Mouse (Mus musculus): ENCODE results near the gene Pcnx.
"Not testable (repeated sequence)": the region's sequence is repeated elsewhere in the genome, so short reads cannot be mapped to it uniquely, and the experiment has no call there.

The Pcnx gene

DNA sequence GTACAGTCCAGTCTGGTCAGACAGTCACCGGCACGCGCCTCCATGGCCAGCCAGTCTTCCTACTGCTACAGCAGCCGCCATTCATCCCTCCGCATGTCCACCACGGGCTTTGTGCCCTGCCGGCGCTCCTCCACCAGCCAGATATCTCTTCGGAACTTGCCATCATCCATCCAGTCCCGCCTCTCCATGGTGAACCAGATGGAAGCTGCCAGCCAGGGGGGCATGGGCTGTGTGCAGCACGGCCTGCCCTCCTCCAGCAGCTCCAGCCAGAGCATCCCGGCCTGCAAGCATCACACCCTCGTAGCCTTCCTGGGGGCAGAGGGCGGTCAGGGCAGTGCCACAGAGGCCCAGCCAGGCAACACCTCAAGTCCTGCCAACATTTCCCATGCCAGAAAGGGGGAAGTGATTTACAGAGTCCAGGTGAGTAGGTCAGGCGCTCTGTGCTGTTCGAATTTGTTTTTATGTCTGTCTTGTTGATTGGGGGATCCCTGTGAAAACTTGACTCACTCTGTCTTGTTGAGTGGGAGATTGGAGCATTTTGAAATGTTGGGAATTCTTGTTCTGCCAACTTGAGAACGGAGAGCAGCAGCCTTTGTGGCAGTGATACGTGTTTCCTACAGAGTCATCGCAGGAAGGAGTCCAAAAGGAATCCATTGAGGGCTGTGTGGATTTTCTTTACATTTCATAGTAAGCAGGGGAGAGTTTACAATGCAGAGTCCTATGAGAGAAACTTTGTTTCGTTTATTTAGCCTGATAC lies 135.3 kb downstream of the Pcnx start:
- Histone ChIP-seq H3K4me1 (replicated peaks; ENCODE audit: low read depth, low read length) (peaks cover 44% of the 10 kb centered on the region), H3K4me3 (replicated peaks; ENCODE audit: low read length) (peak overlapping the region; percentile 43), H3K36me3 (ENCODE audit: insufficient read depth, low read length) (peaks cover 41% of the 10 kb centered on the region), H3K27me3 (ENCODE audit: insufficient read depth, low read length) (peaks cover 61% of the 10 kb centered on the region), H3K9me3 (ENCODE audit: low read length) (no peaks in the 10 kb centered on the region)
- TF ChIP-seq CTCF (conservative IDR thresholded peaks at IDR 0.05; ENCODE audit: low read length): no peak
- TF ChIP-seq POU5F1 (IDR thresholded peaks at IDR 0.05; ENCODE audit: borderline replicate concordance, low read length): no peak
- TF ChIP-seq NANOG (IDR thresholded peaks at IDR 0.05; ENCODE audit: borderline replicate concordance, low read length): no peak

DNA sequence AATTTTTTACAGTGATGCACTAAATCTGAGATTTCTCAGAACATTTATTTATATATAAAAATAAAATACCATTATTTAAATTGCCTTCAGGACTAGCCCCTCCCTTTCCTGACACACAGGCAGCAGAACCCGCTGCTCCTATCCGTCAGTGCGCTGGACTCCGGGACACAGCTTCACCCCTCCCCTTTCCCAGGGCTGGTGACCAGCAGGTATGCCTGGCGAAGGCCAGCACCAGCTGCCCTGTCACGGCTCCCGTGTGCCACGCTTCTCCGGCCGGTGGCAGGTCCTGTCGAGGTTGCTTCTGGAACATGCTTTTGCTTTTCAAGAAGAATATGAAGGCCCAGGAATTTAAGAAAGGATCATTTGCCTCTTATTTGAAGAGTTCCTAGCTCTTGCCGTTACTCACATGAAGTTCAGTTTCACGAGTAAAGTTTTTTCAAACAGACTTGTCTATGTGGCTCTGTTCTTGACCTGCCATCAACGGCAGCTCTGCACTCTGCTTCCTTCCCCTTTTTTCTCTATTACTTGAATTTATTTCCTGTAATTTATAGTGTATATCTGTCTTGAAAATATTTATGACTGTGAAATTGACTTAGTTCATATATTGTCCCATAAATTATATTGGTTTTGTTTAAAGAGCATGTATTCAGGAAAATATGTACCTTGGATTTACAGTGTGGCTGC lies 137.0 kb downstream of the Pcnx start:
- Histone ChIP-seq H3K4me3 (replicated peaks; ENCODE audit: low read length) (no peak overlapping the region), H3K27me3 (ENCODE audit: insufficient read depth, low read length) (peaks cover 71% of the 10 kb centered on the region), H3K9me3 (ENCODE audit: low read length) (no peaks in the 10 kb centered on the region), H3K36me3 (ENCODE audit: insufficient read depth, low read length) (peaks cover 27% of the 10 kb centered on the region), H3K4me1 (replicated peaks; ENCODE audit: low read depth, low read length) (peaks cover 44% of the 10 kb centered on the region)
- no peak for TF ChIP-seq CTCF (conservative IDR thresholded peaks at IDR 0.05; ENCODE audit: low read length)
- TF ChIP-seq POU5F1 (IDR thresholded peaks at IDR 0.05; ENCODE audit: borderline replicate concordance, low read length): no peak
- no peak for TF ChIP-seq NANOG (IDR thresholded peaks at IDR 0.05; ENCODE audit: borderline replicate concordance, low read length)

DNA sequence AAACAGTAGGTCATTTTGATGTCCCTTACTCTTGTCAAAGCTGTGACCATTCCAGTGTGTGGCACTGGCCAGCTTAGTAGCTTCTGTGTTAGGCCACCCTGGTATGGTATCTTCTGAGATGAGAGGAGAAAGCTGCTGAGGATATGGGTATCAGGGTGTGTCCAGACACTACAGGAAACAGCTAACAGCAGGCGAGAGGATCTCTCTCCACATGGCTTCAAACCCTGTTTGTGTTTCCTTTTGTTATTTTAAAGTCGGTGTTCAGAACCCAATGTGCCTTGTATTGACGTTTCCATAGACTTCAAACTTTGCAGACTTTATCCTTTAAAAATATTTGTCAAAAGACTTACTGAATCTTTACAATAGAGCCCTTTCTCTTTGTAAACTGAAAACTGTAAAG lies 137.7 kb downstream of the Pcnx start:
- Histone ChIP-seq H3K36me3 (ENCODE audit: insufficient read depth, low read length) (peaks cover 20% of the 10 kb centered on the region), H3K4me3 (replicated peaks; ENCODE audit: low read length) (no peak overlapping the region), H3K4me1 (replicated peaks; ENCODE audit: low read depth, low read length) (peaks cover 44% of the 10 kb centered on the region), H3K9me3 (ENCODE audit: low read length) (no peaks in the 10 kb centered on the region), H3K27me3 (ENCODE audit: insufficient read depth, low read length) (peaks cover 69% of the 10 kb centered on the region)
- peak; percentile 99 for TF ChIP-seq NANOG (IDR thresholded peaks at IDR 0.05; ENCODE audit: borderline replicate concordance, low read length)
- TF ChIP-seq POU5F1 (IDR thresholded peaks at IDR 0.05; ENCODE audit: borderline replicate concordance, low read length): no peak

DNA sequence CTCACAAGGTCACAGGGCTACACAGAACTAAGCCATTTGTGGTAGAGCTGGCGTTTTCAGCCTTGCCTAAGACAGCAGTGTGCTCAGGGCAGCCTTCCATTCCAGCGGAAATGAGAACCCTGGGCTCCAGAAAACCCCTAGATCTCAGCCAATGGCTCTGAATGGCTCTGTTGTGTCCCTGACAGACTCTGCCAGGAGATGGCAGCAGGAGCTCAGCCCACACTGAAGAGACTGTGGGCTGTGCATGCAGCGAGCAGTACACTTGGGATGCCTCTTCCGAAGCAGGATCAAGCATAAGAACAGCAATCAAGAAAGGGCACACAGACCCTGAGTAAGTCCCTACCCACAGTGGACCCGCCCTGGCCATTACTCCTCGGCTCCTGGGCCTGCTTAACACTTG lies 142.9 kb downstream of the Pcnx start:
- H3K27me3 ChIP-seq (ENCODE audit: insufficient read depth, low read length): peaks cover 33% of the 10 kb centered on the region
- H3K4me1 ChIP-seq (replicated peaks; ENCODE audit: low read depth, low read length); H3K4me3 ChIP-seq (replicated peaks; ENCODE audit: low read length); H3K9me3 ChIP-seq (ENCODE audit: low read length); H3K36me3 ChIP-seq (ENCODE audit: insufficient read depth, low read length): not testable (repeated sequence)

DNA sequence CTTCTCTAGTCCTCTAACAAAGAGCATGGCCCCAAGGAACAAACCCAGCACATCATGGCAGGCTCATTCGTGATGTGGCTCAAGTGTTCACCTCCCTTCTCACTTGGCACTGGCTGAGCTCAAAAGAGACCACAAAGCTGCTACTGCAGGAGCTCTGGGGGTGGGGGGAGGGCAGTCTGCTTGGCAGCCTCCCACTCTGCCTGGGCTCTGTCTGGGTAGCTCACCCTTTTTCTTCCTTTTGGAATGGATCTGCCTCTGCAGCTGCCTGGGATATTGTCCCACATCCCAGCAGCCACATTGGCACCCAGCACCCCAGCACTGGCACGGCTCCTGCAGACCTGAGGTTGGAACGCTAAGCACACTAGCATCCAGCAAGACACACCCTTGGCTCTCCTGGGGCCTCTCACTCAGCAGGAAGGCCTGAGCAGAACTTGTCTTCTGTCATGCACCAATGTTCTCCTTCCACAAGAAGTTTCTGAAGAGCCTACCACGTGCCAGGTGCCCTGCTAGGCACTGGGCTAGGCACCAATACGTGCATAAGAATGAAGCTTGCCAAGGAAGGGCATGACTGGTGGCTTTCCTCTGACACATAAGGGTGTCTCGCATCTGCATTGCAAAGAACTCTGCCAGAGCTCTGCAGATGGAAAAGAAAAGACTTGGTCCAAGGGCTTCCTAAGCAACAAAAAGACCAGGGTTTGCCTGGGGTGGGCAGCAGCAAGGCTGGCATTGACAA lies 166.2 kb downstream of the Pcnx start:
- not testable (repeated sequence) for H3K4me3 ChIP-seq (replicated peaks; ENCODE audit: low read length); H3K4me1 ChIP-seq (replicated peaks; ENCODE audit: low read depth, low read length); H3K36me3 ChIP-seq (ENCODE audit: insufficient read depth, low read length); H3K27me3 ChIP-seq (ENCODE audit: insufficient read depth, low read length); H3K9me3 ChIP-seq (ENCODE audit: low read length)

DNA sequence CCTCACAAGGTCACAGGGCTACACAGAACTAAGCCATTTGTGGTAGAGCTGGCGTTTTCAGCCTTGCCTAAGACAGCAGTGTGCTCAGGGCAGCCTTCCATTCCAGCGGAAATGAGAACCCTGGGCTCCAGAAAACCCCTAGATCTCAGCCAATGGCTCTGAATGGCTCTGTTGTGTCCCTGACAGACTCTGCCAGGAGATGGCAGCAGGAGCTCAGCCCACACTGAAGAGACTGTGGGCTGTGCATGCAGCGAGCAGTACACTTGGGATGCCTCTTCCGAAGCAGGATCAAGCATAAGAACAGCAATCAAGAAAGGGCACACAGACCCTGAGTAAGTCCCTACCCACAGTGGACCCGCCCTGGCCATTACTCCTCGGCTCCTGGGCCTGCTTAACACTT lies 173.7 kb downstream of the Pcnx start:
- not testable (repeated sequence) for H3K27me3 ChIP-seq (ENCODE audit: insufficient read depth, low read length); H3K9me3 ChIP-seq (ENCODE audit: low read length); H3K4me3 ChIP-seq (replicated peaks; ENCODE audit: low read length); H3K36me3 ChIP-seq (ENCODE audit: insufficient read depth, low read length); H3K4me1 ChIP-seq (replicated peaks; ENCODE audit: low read depth, low read length)

DNA sequence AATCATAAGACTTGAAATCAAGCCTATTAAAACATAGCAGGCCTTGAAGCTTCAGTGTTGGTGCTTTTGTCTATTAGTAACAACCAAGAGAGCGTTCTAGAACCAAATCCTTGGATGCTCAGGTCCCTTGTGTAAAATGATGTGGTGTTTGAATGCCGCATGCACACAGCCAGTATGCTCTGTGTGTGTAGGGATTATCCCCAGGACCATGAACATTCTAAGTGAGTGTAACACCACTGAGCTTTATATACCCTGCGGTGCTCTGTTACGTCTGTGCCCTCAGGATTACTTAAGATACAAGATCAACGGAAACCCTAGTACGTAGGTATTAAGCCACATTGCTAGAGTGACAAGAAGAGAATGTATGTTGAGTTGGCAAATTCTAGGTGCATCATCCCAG lies 174.2 kb downstream of the Pcnx start:
- H3K27me3 ChIP-seq (ENCODE audit: insufficient read depth, low read length); H3K9me3 ChIP-seq (ENCODE audit: low read length); H3K4me1 ChIP-seq (replicated peaks; ENCODE audit: low read depth, low read length); H3K4me3 ChIP-seq (replicated peaks; ENCODE audit: low read length); H3K36me3 ChIP-seq (ENCODE audit: insufficient read depth, low read length): not testable (repeated sequence)

DNA sequence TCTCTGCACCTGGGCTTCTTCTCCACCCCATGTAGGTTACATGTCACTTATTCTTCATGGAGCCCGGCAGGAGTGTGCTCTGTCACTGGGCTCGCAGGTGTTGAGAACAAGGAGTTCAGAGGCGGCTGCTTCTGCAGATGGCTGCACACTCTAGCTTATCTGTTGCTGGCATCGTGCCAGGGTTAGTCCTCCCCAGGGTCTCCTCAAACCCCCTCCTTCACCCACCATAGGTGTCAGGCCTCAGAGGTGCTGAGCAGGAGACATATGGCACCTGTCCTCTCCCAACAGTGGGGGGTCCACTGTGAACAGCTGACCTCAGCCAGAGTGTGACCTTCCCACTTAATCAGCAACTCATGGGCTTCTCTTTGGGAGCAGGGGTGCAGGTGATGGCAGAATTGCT lies 184.3 kb downstream of the Pcnx start:
- H3K27me3 ChIP-seq (ENCODE audit: insufficient read depth, low read length); H3K4me3 ChIP-seq (replicated peaks; ENCODE audit: low read length); H3K4me1 ChIP-seq (replicated peaks; ENCODE audit: low read depth, low read length); H3K36me3 ChIP-seq (ENCODE audit: insufficient read depth, low read length); H3K9me3 ChIP-seq (ENCODE audit: low read length): not testable (repeated sequence)
